Mouse (Mus musculus): ENCODE data around the gene Fkbp15.

- TF ChIP-seq CHD2 (IDR thresholded peaks at IDR 0.05; ENCODE audit: low read depth, low read length) (no peak), HCFC1 (IDR thresholded peaks at IDR 0.05; ENCODE audit: borderline replicate concordance, insufficient read depth, low read length) (no peak), MAFK (IDR thresholded peaks at IDR 0.05; ENCODE audit: insufficient read depth, low read depth, low read length) (no peak), ZC3H11A (IDR thresholded peaks at IDR 0.05; ENCODE audit: borderline replicate concordance, low read depth, low read length) (no peak), ZNF384 (IDR thresholded peaks at IDR 0.05; ENCODE audit: low read depth, low read length) (no peak)
Observed at GRCm38 (mm10) chr4:62398956-62399355, 38.6 kb upstream of the Fkbp15 start.
